Mouse (Mus musculus) intestine, postnatal 0 days (tissue): ENCODE data around the gene Il18. TPM values are rescaled to one million over a fixed set of nuclear protein-coding genes. Genes with fewer than 3 reads are reported as not detected.

Experiments used
- ATAC-seq: fragments of 200-750 bp; cut with Nextera tagmentation; 2 replicates; pipeline ENCODE4 v1.8.0; 2017; ENCODE audit warnings: mild to moderate bottlenecking, moderate TSS enrichment, moderate library complexity
- H3K27ac ChIP-seq: fragments of 300-500 bp; sonication (generic); 2 replicates; pipeline ENCODE4 v1.5.1; 2014; ENCODE audit warnings: mild to moderate bottlenecking, low read depth, low read length, moderate library complexity
- H3K27me3 ChIP-seq: fragments of 300-500 bp; sonication (generic); replicated peaks from 2 replicates; pipeline ENCODE4 v1.6.1; 2014; ENCODE audit warnings: low read length, mixed read lengths; ENCODE audit not compliant: control insufficient read depth, insufficient read depth
- H3K36me3 ChIP-seq: fragments of 300-500 bp; sonication (generic); 2 replicates; pipeline ENCODE4 v1.6.1; 2014; ENCODE audit warnings: mild to moderate bottlenecking, moderate library complexity; ENCODE audit not compliant: control insufficient read depth, insufficient read depth
- H3K4me1 ChIP-seq: fragments of 300-500 bp; sonication (generic); replicated peaks from 2 replicates; pipeline ENCODE4 v1.6.1; 2014; ENCODE audit warnings: antibody characterized with exemption, low read length, mixed read lengths; ENCODE audit not compliant: control insufficient read depth, insufficient read depth
- H3K4me2 ChIP-seq: fragments of 300-500 bp; sonication (generic); replicated peaks from 2 replicates; pipeline ENCODE4 v1.6.1; 2014; ENCODE audit warnings: low read depth, mild to moderate bottlenecking, moderate library complexity
- H3K4me3 ChIP-seq: fragments of 300-500 bp; sonication (generic); 2 replicates; pipeline ENCODE4 v1.5.1; 2014; ENCODE audit warnings: low read depth, low read length
- H3K9ac ChIP-seq: fragments of 300-500 bp; sonication (generic); 2 replicates; pipeline ENCODE4 v1.6.1; 2014; ENCODE audit warnings: mild to moderate bottlenecking, low read depth, low read length
- H3K9me3 ChIP-seq: fragments of 300-500 bp; sonication (generic); 2 replicates; pipeline ENCODE4 v1.6.1; 2016; ENCODE audit warnings: mixed run types; ENCODE audit not compliant: control insufficient read depth
- CTCF ChIP-seq: sonication (generic); IDR thresholded peaks from 2 replicates; pipeline ENCODE4 v1.5.1; 2016; ENCODE audit warnings: low read depth, mild to moderate bottlenecking, control low read depth, antibody characterized with exemption, moderate library complexity
- WGBS: fragments of 180-500 bp; shearing (Covaris S2); extraction: QIAGEN DNeasy Blood & Tissue Kit; methylation state at CpG from one replicate; pipeline ENCODE4 v1.1.7; 2014; 5-methylcytosine and 5-hydroxymethylcytosine counted together
- polyA plus RNA-seq: library from polyadenylated mRNA; unstranded; fragments of >200 nt; fragmentation: Nextera tagmentation; extraction: Ambion mirVana; gene quantifications from 2 replicates; pipeline ENCODE4 v1.2.1, GENCODE M21; 2015

The Il18 gene
- polyA plus RNA-seq, 1 experiment from 2014 or later: 57.3 TPM

- Histone ChIP-seq H3K4me3 (no peak within 1 kb of the TSS), H3K27me3 (no peaks in the 10 kb centered on the region), H3K9me3 (no peaks in the 10 kb centered on the region), H3K36me3 (no peaks in the 10 kb centered on the region), H3K4me1 (no peaks in the 10 kb centered on the region), H3K9ac (no peak within 1 kb of the TSS), H3K27ac (no peak within 1 kb of the TSS), H3K4me2 (no peak within 1 kb of the TSS; the same call in 1 of the 2 replicates)
- TF ChIP-seq CTCF: no peak
- peak; percentile 91 for ATAC-seq
- 82% methylated on average over 38 of the region's 38 CpGs for WGBS
Observed at GRCm38 (mm10) chr9:50561145-50561917, 6.7 kb downstream of the Il18 start, which contains the start of gene Tex12. Gene Tex12, minus strand, starts transcription at chr9:50561325.

- no peak overlapping the region for H3K4me2 ChIP-seq
- peak; percentile 79 for ATAC-seq
- H3K36me3 ChIP-seq: no peaks in the 10 kb centered on the region
- 45% methylated on average over 2 of the region's 2 CpGs for WGBS
- no peaks in the 10 kb centered on the region for H3K27me3 ChIP-seq
- H3K27ac ChIP-seq: no peak overlapping the region
- no peaks in the 10 kb centered on the region for H3K4me1 ChIP-seq
- no peaks in the 10 kb centered on the region for H3K9me3 ChIP-seq
- no peak for TF ChIP-seq CTCF
- no peak overlapping the region for H3K9ac ChIP-seq
- no peak overlapping the region for H3K4me3 ChIP-seq
Observed at GRCm38 (mm10) chr9:50561918-50562360, 7.3 kb downstream of the Il18 start.

- 75% methylated on average over 7 of the region's 7 CpGs for WGBS
- no peaks in the 10 kb centered on the region for H3K27me3 ChIP-seq
- 0 out of 2 replicates have a peak overlapping the region, but pooled peaks have one; percentile 30 for H3K4me2 ChIP-seq
- H3K9me3 ChIP-seq: no peaks in the 10 kb centered on the region
- no peaks in the 10 kb centered on the region; the same call in 1 of the 2 replicates for H3K4me1 ChIP-seq
- H3K9ac ChIP-seq: no peak overlapping the region
- no peaks in the 10 kb centered on the region for H3K36me3 ChIP-seq
- ATAC-seq: no peak
- TF ChIP-seq CTCF: no peak
- no peak overlapping the region for H3K4me3 ChIP-seq
- no peak overlapping the region for H3K27ac ChIP-seq
Observed at GRCm38 (mm10) chr9:50565173-50565572, 10.5 kb downstream of the Il18 start.

- peak overlapping the region; percentile 35 for H3K4me2 ChIP-seq
- H3K27me3 ChIP-seq: no peaks in the 10 kb centered on the region
- WGBS: 34% methylated on average over 4 of the region's 4 CpGs
- H3K4me1 ChIP-seq: no peaks in the 10 kb centered on the region; the same call in 1 of the 2 replicates
- no peak overlapping the region for H3K4me3 ChIP-seq
- H3K36me3 ChIP-seq: no peaks in the 10 kb centered on the region
- no peak for TF ChIP-seq CTCF
- H3K9me3 ChIP-seq: no peaks in the 10 kb centered on the region
- H3K9ac ChIP-seq: no peak overlapping the region
- H3K27ac ChIP-seq: no peak overlapping the region
- ATAC-seq: no peak
Observed at GRCm38 (mm10) chr9:50565940-50566339, 11.3 kb downstream of the Il18 start.

GRCm38 (mm10) chr9:50567372-50567771 lies 12.7 kb downstream of the Il18 start:
- no peak for ATAC-seq
- H3K9ac ChIP-seq: no peak overlapping the region
- H3K27me3 ChIP-seq: no peaks in the 10 kb centered on the region
- no peaks in the 10 kb centered on the region for H3K36me3 ChIP-seq
- no peak overlapping the region for H3K4me2 ChIP-seq
- H3K9me3 ChIP-seq: no peaks in the 10 kb centered on the region
- no peak overlapping the region for H3K4me3 ChIP-seq
- no peak overlapping the region for H3K27ac ChIP-seq
- 73% methylated on average over 4 of the region's 4 CpGs for WGBS
- TF ChIP-seq CTCF: no peak
- H3K4me1 ChIP-seq: no peaks in the 10 kb centered on the region; the same call in 1 of the 2 replicates

- ATAC-seq: no peak
- WGBS: 89% methylated on average over 2 of the region's 2 CpGs
- Histone ChIP-seq H3K9me3 (no peaks in the 10 kb centered on the region), H3K27ac (no peak overlapping the region), H3K27me3 (no peaks in the 10 kb centered on the region), H3K9ac (no peak overlapping the region), H3K4me2 (no peak overlapping the region), H3K36me3 (no peaks in the 10 kb centered on the region), H3K4me1 (no peaks in the 10 kb centered on the region; the same call in 1 of the 2 replicates), H3K4me3 (no peak overlapping the region)
- no peak for TF ChIP-seq CTCF
Observed at GRCm38 (mm10) chr9:50567881-50568280, 13.3 kb downstream of the Il18 start.
